Mouse (Mus musculus): Measurements from ENCODE around the gene Clgn. TPM values are rescaled to one million over a fixed set of nuclear protein-coding genes. Genes with fewer than 3 reads are reported as not detected.

The Clgn gene
- polyA plus RNA-seq, 1 experiment: 0.03 TPM

- Histone ChIP-seq H3K36me3 (ENCODE audit: control insufficient read depth, insufficient read depth, low read length) (no peaks in the 10 kb centered on the region), H3K27ac (ENCODE audit: control insufficient read depth, insufficient read depth, low read length) (no peak overlapping the region), H3K27me3 (ENCODE audit: control insufficient read depth, insufficient read depth, low read length) (no peaks in the 10 kb centered on the region), H3K4me1 (replicated peaks; ENCODE audit: control insufficient read depth, insufficient read depth, low read length) (no peaks in the 10 kb centered on the region), H3K4me3 (ENCODE audit: control insufficient read depth, insufficient read depth, low read length) (no peak overlapping the region)
- TF ChIP-seq POLR2A (IDR thresholded peaks at IDR 0.05; ENCODE audit: control insufficient read depth, extremely low read depth, insufficient read depth, low read length, poor library complexity) (no peak), CTCF (IDR thresholded peaks at IDR 0.05; ENCODE audit: borderline replicate concordance, control insufficient read depth, extremely low read depth, insufficient read depth, low read length, poor library complexity) (no peak)
- no peak for DNase-seq
- 30% methylated on average over 5 of the region's 5 CpGs for WGBS
Measured at GRCm38 (mm10) chr8:83443052-83443400, 53.4 kb downstream of the Clgn start.

GRCm38 (mm10) chr8:83449960-83450359, 60.3 kb downstream of the Clgn start:
- TF ChIP-seq POLR2A (IDR thresholded peaks at IDR 0.05; ENCODE audit: control insufficient read depth, extremely low read depth, insufficient read depth, low read length, poor library complexity) (no peak), CTCF (IDR thresholded peaks at IDR 0.05; ENCODE audit: borderline replicate concordance, control insufficient read depth, extremely low read depth, insufficient read depth, low read length, poor library complexity) (no peak)
- Histone ChIP-seq H3K4me1 (replicated peaks; ENCODE audit: control insufficient read depth, insufficient read depth, low read length) (no peaks in the 10 kb centered on the region), H3K4me3 (ENCODE audit: control insufficient read depth, insufficient read depth, low read length) (no peak overlapping the region), H3K36me3 (ENCODE audit: control insufficient read depth, insufficient read depth, low read length) (no peaks in the 10 kb centered on the region), H3K27ac (ENCODE audit: control insufficient read depth, insufficient read depth, low read length) (no peak overlapping the region), H3K27me3 (ENCODE audit: control insufficient read depth, insufficient read depth, low read length) (no peaks in the 10 kb centered on the region)
- WGBS: 94% methylated on average over 1 of the region's 1 CpGs
- DNase-seq: peak; percentile 10

GRCm38 (mm10) chr8:83451056-83451455, 61.4 kb downstream of the Clgn start:
- H3K27me3 ChIP-seq (ENCODE audit: control insufficient read depth, insufficient read depth, low read length): no peaks in the 10 kb centered on the region
- peak; percentile 7 for DNase-seq
- 7% methylated on average over 3 of the region's 3 CpGs for WGBS
- TF ChIP-seq CTCF (IDR thresholded peaks at IDR 0.05; ENCODE audit: borderline replicate concordance, control insufficient read depth, extremely low read depth, insufficient read depth, low read length, poor library complexity) (no peak), POLR2A (IDR thresholded peaks at IDR 0.05; ENCODE audit: control insufficient read depth, extremely low read depth, insufficient read depth, low read length, poor library complexity) (no peak)
- H3K4me1 ChIP-seq (replicated peaks; ENCODE audit: control insufficient read depth, insufficient read depth, low read length): no peaks in the 10 kb centered on the region
- H3K27ac ChIP-seq (ENCODE audit: control insufficient read depth, insufficient read depth, low read length): no peak overlapping the region
- H3K4me3 ChIP-seq (ENCODE audit: control insufficient read depth, insufficient read depth, low read length): no peak overlapping the region
- H3K36me3 ChIP-seq (ENCODE audit: control insufficient read depth, insufficient read depth, low read length): no peaks in the 10 kb centered on the region

GRCm38 (mm10) chr8:83457121-83457520, 67.5 kb downstream of the Clgn start:
- no peak for DNase-seq
- Histone ChIP-seq H3K4me3 (ENCODE audit: control insufficient read depth, insufficient read depth, low read length) (no peak overlapping the region), H3K4me1 (replicated peaks; ENCODE audit: control insufficient read depth, insufficient read depth, low read length) (no peaks in the 10 kb centered on the region), H3K27me3 (ENCODE audit: control insufficient read depth, insufficient read depth, low read length) (no peaks in the 10 kb centered on the region), H3K36me3 (ENCODE audit: control insufficient read depth, insufficient read depth, low read length) (no peaks in the 10 kb centered on the region), H3K27ac (ENCODE audit: control insufficient read depth, insufficient read depth, low read length) (no peak overlapping the region)
- 81% methylated on average over 6 of the region's 6 CpGs for WGBS
- no peak for TF ChIP-seq CTCF (IDR thresholded peaks at IDR 0.05; ENCODE audit: borderline replicate concordance, control insufficient read depth, extremely low read depth, insufficient read depth, low read length, poor library complexity)
- TF ChIP-seq POLR2A (IDR thresholded peaks at IDR 0.05; ENCODE audit: control insufficient read depth, extremely low read depth, insufficient read depth, low read length, poor library complexity): no peak

- H3K27me3 ChIP-seq (ENCODE audit: control insufficient read depth, insufficient read depth, low read length): no peaks in the 10 kb centered on the region
- H3K4me3 ChIP-seq (ENCODE audit: control insufficient read depth, insufficient read depth, low read length): no peak within 1 kb of the TSS
- no peaks in the 10 kb centered on the region for H3K4me1 ChIP-seq (replicated peaks; ENCODE audit: control insufficient read depth, insufficient read depth, low read length)
- WGBS: 91% methylated on average over 14 of the region's 14 CpGs
- H3K36me3 ChIP-seq (ENCODE audit: control insufficient read depth, insufficient read depth, low read length): no peaks in the 10 kb centered on the region
- no peak within 1 kb of the TSS for H3K27ac ChIP-seq (ENCODE audit: control insufficient read depth, insufficient read depth, low read length)
- DNase-seq: no peak
- TF ChIP-seq CTCF (IDR thresholded peaks at IDR 0.05; ENCODE audit: borderline replicate concordance, control insufficient read depth, extremely low read depth, insufficient read depth, low read length, poor library complexity) (no peak), POLR2A (IDR thresholded peaks at IDR 0.05; ENCODE audit: control insufficient read depth, extremely low read depth, insufficient read depth, low read length, poor library complexity) (no peak)
Measured at GRCm38 (mm10) chr8:83458222-83458621, 68.6 kb downstream of the Clgn start, which contains the start of gene Scoc. Gene Scoc, minus strand, starts transcription at chr8:83458391.

- TF ChIP-seq CTCF (IDR thresholded peaks at IDR 0.05; ENCODE audit: borderline replicate concordance, control insufficient read depth, extremely low read depth, insufficient read depth, low read length, poor library complexity) (no peak), POLR2A (IDR thresholded peaks at IDR 0.05; ENCODE audit: control insufficient read depth, extremely low read depth, insufficient read depth, low read length, poor library complexity) (no peak)
- H3K4me1 ChIP-seq (replicated peaks; ENCODE audit: control insufficient read depth, insufficient read depth, low read length): no peaks in the 10 kb centered on the region
- no peak for DNase-seq
- no peak overlapping the region for H3K27ac ChIP-seq (ENCODE audit: control insufficient read depth, insufficient read depth, low read length)
- H3K4me3 ChIP-seq (ENCODE audit: control insufficient read depth, insufficient read depth, low read length): no peak overlapping the region
- no peaks in the 10 kb centered on the region for H3K36me3 ChIP-seq (ENCODE audit: control insufficient read depth, insufficient read depth, low read length)
- 41% methylated on average over 3 of the region's 3 CpGs for WGBS
- H3K27me3 ChIP-seq (ENCODE audit: control insufficient read depth, insufficient read depth, low read length): no peaks in the 10 kb centered on the region
Measured at GRCm38 (mm10) chr8:83459606-83460005, 69.9 kb downstream of the Clgn start.

Other genes with a start within 250 kb of the Clgn start
- gene Tbc1d9, start 224.5 kb upstream of the Clgn start, polyA plus RNA-seq (2012; rRNA removed): 11.9 and 12.6 TPM in 2 replicates
- gene Gm10645, start 223.7 kb upstream of the Clgn start, polyA plus RNA-seq (2012; rRNA removed): 0.86 and 1.3 TPM in 2 replicates
- gene Ucp1, start 99.5 kb upstream of the Clgn start, polyA plus RNA-seq (2012; rRNA removed): 157 and 415 TPM in 2 replicates
- 3.9 and 4.4 TPM in 2 replicates for gene Elmod2, start 57.4 kb upstream of the Clgn start, polyA plus RNA-seq (2012; rRNA removed)
- not detected in 2 replicates for gene Mgat4d, start 41.4 kb upstream of the Clgn start, polyA plus RNA-seq (2012; rRNA removed)
- 6.9 and 9.1 TPM in 2 replicates for gene Scoc, start 68.5 kb downstream of the Clgn start, polyA plus RNA-seq (2012; rRNA removed)
- gene Olfr370, start 145.9 kb downstream of the Clgn start, polyA plus RNA-seq (2012; rRNA removed): not detected in 2 replicates
- 412 and 498 TPM in 2 replicates for gene Ndufb7, start 176.8 kb downstream of the Clgn start, polyA plus RNA-seq (2012; rRNA removed)
- 577 and 705 TPM in 2 replicates for gene Tecr, start 218.1 kb downstream of the Clgn start, polyA plus RNA-seq (2012; rRNA removed)
- gene Dnajb1, start 218.3 kb downstream of the Clgn start, polyA plus RNA-seq (2012; rRNA removed): 87.1 and 91.0 TPM in 2 replicates

Measured in thymus, adult 2 months (tissue).